Comparison of ENCODE assay signal across 20 mouse cellular contexts in genomic region chr9:32724131-32724825, GRCm38 (mm10).
"Had no signal": no experiment of that assay in that cellular context is flagged by ENCODE, and none has a peak within 500 bp of the region (broad histone marks: within the 10 kb centered on the region; RNA-seq: fewer than 3 reads in every experiment).

No protein-coding gene starts in this region.

- ATAC-seq: intestine, embryonic 16.5 days; liver, postnatal 0 days; midbrain, embryonic 13.5 days; midbrain, embryonic 16.5 days had no signal

- H3K9me3 ChIP-seq: midbrain, embryonic 10.5 days; midbrain, embryonic 13.5 days; neural tube, embryonic 12.5 days; neural tube, embryonic 15.5 days had no signal

- H3K4me1 ChIP-seq: megakaryocyte, embryonic 14.5 days; midbrain, embryonic 13.5 days had no signal

- DNase-seq: kidney, adult 18-20 months; kidney, adult 9 months; kidney, postnatal 14 days; kidney, postnatal 4 days; liver, postnatal 0 days; lung, embryonic 14.5 days; right cerebral cortex, adult 18-20 months; right cerebral cortex, postnatal 14 days; right cerebral cortex, postnatal 4 days; thymus, adult 18-20 months; thymus, postnatal 14 days had no signal

- H3K27ac ChIP-seq: liver, embryonic 14.5 days; midbrain, embryonic 10.5 days; midbrain, embryonic 13.5 days; neural tube, embryonic 12.5 days; neural tube, embryonic 15.5 days had no signal

- H3K4me2 ChIP-seq: liver, embryonic 11.5 days; lung, embryonic 14.5 days; midbrain, embryonic 13.5 days; neural tube, embryonic 12.5 days; neural tube, embryonic 15.5 days had no signal

- H3K27me3 ChIP-seq: midbrain, embryonic 13.5 days had no signal

- H3K4me3 ChIP-seq: megakaryocyte, embryonic 14.5 days; midbrain, embryonic 10.5 days; midbrain, embryonic 13.5 days; neural tube, embryonic 12.5 days; neural tube, embryonic 15.5 days had no signal

- H3K9ac ChIP-seq: liver, embryonic 14.5 days; liver, postnatal 0 days; lung, embryonic 14.5 days; midbrain, embryonic 13.5 days; neural tube, embryonic 12.5 days; neural tube, embryonic 15.5 days had no signal

- H3K36me3 ChIP-seq: midbrain, embryonic 10.5 days; midbrain, embryonic 13.5 days; neural tube, embryonic 12.5 days; neural tube, embryonic 15.5 days had no signal
